Mouse (Mus musculus) left cerebral cortex, adult 9 months (tissue): ENCODE results near the gene Mtrf1.
"Not testable (repeated sequence)": the region's sequence is repeated elsewhere in the genome, so short reads cannot be mapped to it uniquely, and the experiment has no call there.

Source experiments
- DNase-seq, 2 experiments: peaks; one replicate each; pipeline ENCODE4 v3.0.0; 2022; ENCODE audit warnings: low spot score in 2 of 2

The Mtrf1 gene

GRCm38 (mm10) chr14:79397321-79398122 lies at the start of gene Mtrf1:
Mtrf1 (plus strand) TSS chr14:79397772.
- DNase-seq: peak; percentile 58 to 76

GRCm38 (mm10) chr14:79358055-79358454 lies 39.5 kb upstream of the Mtrf1 start:
- DNase-seq: no peak

GRCm38 (mm10) chr14:79377041-79377440 lies 20.5 kb upstream of the Mtrf1 start:
- no peak for DNase-seq

- DNase-seq: no peak
These were observed 14.5 kb upstream of the Mtrf1 start for GRCm38 (mm10) chr14:79383120-79383519.

GRCm38 (mm10) chr14:79388304-79388703 lies 9.3 kb upstream of the Mtrf1 start:
- no peak for DNase-seq

GRCm38 (mm10) chr14:79389438-79390264 lies 7.9 kb upstream of the Mtrf1 start:
- DNase-seq: peak in 1 of 2 experiments; percentile 11

GRCm38 (mm10) chr14:79390265-79390926 lies 7.2 kb upstream of the Mtrf1 start, which contains the start of gene Naa16:
Naa16 (minus strand) TSS chr14:79390778.
- DNase-seq: peak; percentile 79 to 91

GRCm38 (mm10) chr14:79393289-79393688 lies 4.3 kb upstream of the Mtrf1 start:
- DNase-seq: no peak

- no peak for DNase-seq
These were observed 3.0 kb upstream of the Mtrf1 start for GRCm38 (mm10) chr14:79394564-79394963.

- DNase-seq: no peak
These were observed 10.1 kb downstream of the Mtrf1 start for GRCm38 (mm10) chr14:79407641-79408040.

- DNase-seq: no peak
These were observed 11.8 kb downstream of the Mtrf1 start for GRCm38 (mm10) chr14:79409278-79409830.

GRCm38 (mm10) chr14:79410662-79411061 lies 13.1 kb downstream of the Mtrf1 start:
- DNase-seq: no peak

GRCm38 (mm10) chr14:79413121-79413520 lies 15.5 kb downstream of the Mtrf1 start:
- DNase-seq: no peak

- no peak for DNase-seq
These were observed 22.6 kb downstream of the Mtrf1 start for GRCm38 (mm10) chr14:79420083-79420685.

- DNase-seq: peak; percentile 83 to 94
These were observed 28.6 kb downstream of the Mtrf1 start, which contains the start of gene Kbtbd7 for GRCm38 (mm10) chr14:79425979-79426729. Kbtbd7 (plus strand) TSS chr14:79426511.

- DNase-seq: not testable (repeated sequence)
These were observed 29.3 kb downstream of the Mtrf1 start for GRCm38 (mm10) chr14:79426730-79427365.

- no peak for DNase-seq
These were observed 36.5 kb downstream of the Mtrf1 start for GRCm38 (mm10) chr14:79434068-79434467.

- DNase-seq: no peak
These were observed 43.1 kb downstream of the Mtrf1 start for GRCm38 (mm10) chr14:79440655-79441054.

GRCm38 (mm10) chr14:79441441-79441840 lies 43.9 kb downstream of the Mtrf1 start:
- no peak for DNase-seq

GRCm38 (mm10) chr14:79444601-79445000 lies 47.0 kb downstream of the Mtrf1 start:
- DNase-seq: no peak
